Mouse (Mus musculus) intestine, embryonic 14.5 days (tissue): ENCODE results near the gene Armc2. TPM values are rescaled to one million over a fixed set of nuclear protein-coding genes. Genes with fewer than 3 reads are reported as not detected.

Source experiments
- ATAC-seq: fragments of 200-750 bp; cut with Nextera tagmentation; replicated peaks from 2 replicates; pipeline ENCODE4 v1.8.0; 2017; ENCODE audit warnings: low read depth, moderate number of reproducible peaks, moderate TSS enrichment, moderate library complexity; ENCODE audit not compliant: low FRiP score, low TSS enrichment
- DNase-seq: peaks from one replicate; pipeline ENCODE4 v3.0.0-alpha.2; 2018; ENCODE audit warnings: low spot score
- H3K27ac ChIP-seq: fragments of 300-500 bp; sonication (generic); 2 replicates; pipeline ENCODE4 v1.5.1; 2014; ENCODE audit warnings: low read depth, mild to moderate bottlenecking, control low read depth
- H3K27me3 ChIP-seq: fragments of 300-500 bp; sonication (generic); replicated peaks from 2 replicates; pipeline ENCODE4 v1.6.1; 2014; ENCODE audit warnings: low read length, control low read depth; ENCODE audit not compliant: control insufficient read depth, insufficient read depth
- H3K36me3 ChIP-seq: fragments of 300-500 bp; sonication (generic); 2 replicates; pipeline ENCODE4 v1.6.1; 2014; ENCODE audit warnings: low read length, control low read depth; ENCODE audit not compliant: control insufficient read depth, insufficient read depth
- H3K4me1 ChIP-seq: fragments of 300-500 bp; sonication (generic); replicated peaks from 2 replicates; pipeline ENCODE4 v1.6.1; 2014; ENCODE audit warnings: low read length, control low read depth, mixed read lengths; ENCODE audit not compliant: control insufficient read depth, insufficient read depth
- H3K4me2 ChIP-seq: fragments of 300-500 bp; sonication (generic); 2 replicates; pipeline ENCODE4 v1.6.1; 2014; ENCODE audit warnings: low read length
- H3K4me3 ChIP-seq: fragments of 300-500 bp; sonication (generic); 2 replicates; pipeline ENCODE4 v1.5.1; 2014; ENCODE audit warnings: low read depth, low read length, control low read depth, mixed read lengths
- H3K9ac ChIP-seq: fragments of 300-500 bp; sonication (generic); 2 replicates; pipeline ENCODE4 v1.6.1; 2014; ENCODE audit warnings: mild to moderate bottlenecking, low read length
- H3K9me3 ChIP-seq: fragments of 300-500 bp; sonication (generic); 2 replicates; pipeline ENCODE4 v1.6.1; 2016; ENCODE audit warnings: low read length, control low read depth; ENCODE audit not compliant: control insufficient read depth
- WGBS: fragments of 180-500 bp; shearing (Covaris S2); extraction: QIAGEN DNeasy Blood & Tissue Kit; methylation state at CpG from one replicate; pipeline ENCODE4 v1.1.7; 2014; 5-methylcytosine and 5-hydroxymethylcytosine counted together
- polyA plus RNA-seq: library from polyadenylated mRNA; unstranded; fragments of >200 nt; fragmentation: Nextera tagmentation; extraction: Ambion mirVana; gene quantifications from 2 replicates; pipeline ENCODE4 v1.2.1, GENCODE M21; 2014

Gene Armc2
- polyA plus RNA-seq, 1 experiment from 2014 or later, result 1.7 TPM

DNA sequence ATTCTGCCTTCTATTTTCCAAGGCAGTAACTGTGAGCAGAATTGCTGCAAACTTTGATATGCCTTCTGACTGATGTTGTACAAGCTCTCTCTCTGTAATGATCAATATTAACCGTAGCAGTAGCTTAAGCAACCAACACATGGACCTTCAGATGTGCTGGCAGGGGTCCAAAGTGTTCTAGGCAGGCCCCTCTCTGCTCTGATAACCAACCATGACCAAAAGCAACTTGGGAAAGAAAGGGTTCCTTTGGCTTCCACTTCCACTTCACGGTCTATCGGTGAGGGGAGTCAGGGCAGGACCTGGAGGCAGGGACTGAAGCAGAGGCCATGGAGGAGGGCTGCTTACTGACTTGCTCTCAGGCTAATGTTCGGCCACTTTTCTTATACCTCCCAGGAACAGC, 87.3 kb downstream of the Armc2 start:
- WGBS, result 68% methylated on average over 4 of the region's 4 CpGs

DNA sequence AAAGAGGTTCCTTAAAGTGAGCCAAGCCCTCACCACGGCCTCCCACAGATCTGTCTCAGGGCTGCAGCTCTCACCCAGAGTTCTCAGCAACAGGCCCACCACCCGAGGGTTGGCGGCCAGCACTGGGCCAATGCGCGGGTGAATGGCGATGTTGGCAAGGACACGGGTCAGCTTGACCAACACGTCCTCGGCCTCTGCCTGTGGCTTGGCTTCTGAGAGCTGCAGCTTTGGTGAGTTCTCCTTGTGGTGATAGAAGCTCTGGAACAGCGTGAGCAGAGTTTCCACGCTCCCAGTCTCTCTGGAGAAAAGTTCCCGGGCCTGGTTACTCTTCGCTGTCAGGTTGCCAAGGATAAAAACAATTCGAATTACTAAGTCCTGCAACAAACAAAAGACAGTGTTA, 91.5 kb downstream of the Armc2 start:
- Histone ChIP-seq H3K36me3 (no peaks in the 10 kb centered on the region), H3K9ac (no peak overlapping the region), H3K4me1 (no peaks in the 10 kb centered on the region)

More for the DNA sequence above, 87.3 kb downstream of the Armc2 start:
- H3K27ac ChIP-seq, result no peak overlapping the region
- no peaks in the 10 kb centered on the region for H3K27me3 ChIP-seq
- ATAC-seq (no peak), DNase-seq (no peak)
- H3K9me3 ChIP-seq, result no peaks in the 10 kb centered on the region
- no peak overlapping the region for H3K9ac ChIP-seq
- no peak overlapping the region for H3K4me2 ChIP-seq
- H3K4me1 ChIP-seq, result peaks cover 15% of the 10 kb centered on the region
- no peaks in the 10 kb centered on the region for H3K36me3 ChIP-seq
- no peak overlapping the region for H3K4me3 ChIP-seq

DNA sequence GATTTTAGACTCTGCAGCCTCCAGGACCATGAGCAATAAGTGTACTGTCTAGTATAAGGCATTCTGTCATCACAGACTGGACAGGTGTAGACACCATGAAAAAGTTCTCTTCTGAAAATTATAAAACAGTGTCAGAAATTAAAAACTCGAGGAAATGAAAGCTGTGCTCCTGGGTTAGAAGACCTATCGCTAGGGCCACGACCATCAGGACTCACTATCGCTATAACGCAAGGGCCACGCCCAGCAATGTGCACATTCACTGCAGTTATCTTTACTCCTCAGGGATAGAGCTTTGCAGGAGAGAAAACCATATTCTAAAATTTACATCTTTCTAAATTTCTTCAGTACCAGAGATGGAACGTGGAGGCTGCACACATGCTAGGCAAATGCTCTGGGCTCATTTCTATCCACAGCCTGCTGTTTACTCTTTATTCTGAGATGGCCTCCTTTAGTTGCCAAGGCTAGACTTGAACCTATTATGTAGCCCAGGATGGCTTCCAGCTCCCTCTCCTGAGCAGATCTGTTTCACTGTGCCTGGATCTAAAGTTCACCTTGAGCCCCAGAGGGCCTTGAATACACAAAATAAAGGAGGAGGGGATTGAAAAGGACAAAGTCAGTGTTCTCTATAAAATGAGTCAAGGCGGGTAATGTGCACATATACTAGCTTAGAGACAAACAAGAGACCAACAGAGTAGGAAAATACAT, 105.8 kb downstream of the Armc2 start:
- H3K9me3 ChIP-seq, result no peaks in the 10 kb centered on the region
- no peak overlapping the region for H3K27ac ChIP-seq
- H3K27me3 ChIP-seq, result no peaks in the 10 kb centered on the region
- no peak overlapping the region for H3K4me3 ChIP-seq
- peaks cover 13% of the 10 kb centered on the region for H3K36me3 ChIP-seq
- ATAC-seq (no peak), DNase-seq (no peak)
- H3K9ac ChIP-seq, result no peak overlapping the region
- 89% methylated on average over 8 of the region's 8 CpGs for WGBS
- no peaks in the 10 kb centered on the region for H3K4me1 ChIP-seq
- H3K4me2 ChIP-seq, result no peak overlapping the region

More for the DNA sequence above, 91.5 kb downstream of the Armc2 start:
- Histone ChIP-seq H3K9me3 (no peaks in the 10 kb centered on the region), H3K27ac (no peak overlapping the region), H3K27me3 (no peaks in the 10 kb centered on the region), H3K4me3 (no peak overlapping the region), H3K4me2 (no peak overlapping the region)
- no peak for ATAC-seq
- DNase-seq, result no peak
- 89% methylated on average over 14 of the region's 14 CpGs for WGBS

DNA sequence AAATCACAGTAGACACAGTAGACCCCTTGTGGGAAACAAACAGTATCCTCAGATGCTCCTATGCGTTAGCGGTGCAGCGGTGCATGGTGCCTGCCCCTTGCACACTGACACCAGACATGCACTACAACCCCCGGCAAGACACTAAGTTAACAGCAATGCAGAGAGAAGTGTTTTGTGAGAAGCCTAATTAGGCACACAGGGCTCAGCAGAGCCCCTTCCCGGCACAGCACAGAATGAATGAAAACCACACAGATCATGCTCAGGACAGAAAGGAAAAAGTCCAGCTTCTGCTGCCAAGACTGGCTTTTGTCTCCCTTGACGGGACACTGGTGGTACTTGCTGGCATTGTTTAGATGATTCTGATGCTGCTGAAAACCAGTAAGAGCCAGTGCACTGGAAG, 109.3 kb downstream of the Armc2 start:
- Histone ChIP-seq H3K27me3 (no peaks in the 10 kb centered on the region), H3K4me2 (no peak overlapping the region), H3K36me3 (peaks cover 45% of the 10 kb centered on the region), H3K4me1 (no peaks in the 10 kb centered on the region), H3K9me3 (no peaks in the 10 kb centered on the region), H3K4me3 (no peak overlapping the region), H3K27ac (no peak overlapping the region), H3K9ac (no peak overlapping the region)
- ATAC-seq, result no peak
- 67% methylated on average over 6 of the region's 6 CpGs for WGBS
- no peak for DNase-seq

- 84% methylated on average over 4 of the region's 4 CpGs for WGBS
Measured at GRCm38 (mm10) chr10:41907950-41908349, 110.3 kb downstream of the Armc2 start.

DNA sequence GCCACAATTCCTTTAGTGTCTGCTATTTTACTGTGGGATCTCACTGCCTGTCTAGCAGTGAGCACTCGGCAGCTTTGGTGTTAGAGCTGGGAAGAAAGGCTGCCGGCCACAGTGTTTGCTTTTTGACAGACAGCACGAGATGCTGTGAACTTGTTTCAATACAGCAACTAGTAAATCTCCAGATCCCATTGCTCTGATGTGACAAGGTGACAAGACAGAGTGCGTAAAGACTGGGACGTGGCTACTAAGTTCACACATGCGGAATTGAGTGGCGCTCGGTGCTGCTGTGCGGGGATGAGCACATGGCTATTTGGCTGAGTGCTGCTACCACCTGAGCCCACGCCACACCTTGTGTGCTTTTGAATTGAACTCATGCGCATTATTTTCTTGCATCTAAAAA, 110.8 kb downstream of the Armc2 start:
- 87% methylated on average over 11 of the region's 11 CpGs for WGBS
- ATAC-seq (no peak), DNase-seq (no peak)
- Histone ChIP-seq H3K27me3 (no peaks in the 10 kb centered on the region), H3K36me3 (peaks cover 57% of the 10 kb centered on the region), H3K4me1 (no peaks in the 10 kb centered on the region), H3K27ac (no peak overlapping the region), H3K9me3 (no peaks in the 10 kb centered on the region), H3K9ac (no peak overlapping the region), H3K4me3 (no peak overlapping the region), H3K4me2 (no peak overlapping the region)

More at GRCm38 (mm10) chr10:41907950-41908349, 110.3 kb downstream of the Armc2 start:
- ATAC-seq (no peak), DNase-seq (no peak)
- H3K4me2 ChIP-seq, result no peak overlapping the region
- H3K27me3 ChIP-seq, result no peaks in the 10 kb centered on the region
- H3K27ac ChIP-seq, result no peak overlapping the region
- no peak overlapping the region for H3K4me3 ChIP-seq
- H3K36me3 ChIP-seq, result peaks cover 54% of the 10 kb centered on the region
- no peak overlapping the region for H3K9ac ChIP-seq
- no peaks in the 10 kb centered on the region for H3K4me1 ChIP-seq
- H3K9me3 ChIP-seq, result no peaks in the 10 kb centered on the region

GRCm38 (mm10) chr10:41901864-41902263, 116.4 kb downstream of the Armc2 start:
- no peaks in the 10 kb centered on the region for H3K4me1 ChIP-seq
- 94% methylated on average over 6 of the region's 6 CpGs for WGBS
- H3K9ac ChIP-seq, result no peak overlapping the region
- no peak for DNase-seq
- no peaks in the 10 kb centered on the region for H3K9me3 ChIP-seq
- no peak overlapping the region for H3K4me3 ChIP-seq
- no peak overlapping the region for H3K4me2 ChIP-seq
- ATAC-seq, result no peak
- peaks cover 61% of the 10 kb centered on the region for H3K36me3 ChIP-seq
- no peaks in the 10 kb centered on the region for H3K27me3 ChIP-seq
- H3K27ac ChIP-seq, result no peak overlapping the region

- Histone ChIP-seq H3K9ac (no peak overlapping the region), H3K4me3 (no peak overlapping the region), H3K9me3 (no peaks in the 10 kb centered on the region), H3K36me3 (peaks cover 61% of the 10 kb centered on the region), H3K27ac (no peak overlapping the region), H3K4me2 (no peak overlapping the region), H3K4me1 (no peaks in the 10 kb centered on the region), H3K27me3 (no peaks in the 10 kb centered on the region)
- DNase-seq (peak; percentile 18), ATAC-seq (no peak)
- 83% methylated on average over 8 of the region's 8 CpGs for WGBS
Measured at GRCm38 (mm10) chr10:41901456-41901855, 116.8 kb downstream of the Armc2 start.

DNA sequence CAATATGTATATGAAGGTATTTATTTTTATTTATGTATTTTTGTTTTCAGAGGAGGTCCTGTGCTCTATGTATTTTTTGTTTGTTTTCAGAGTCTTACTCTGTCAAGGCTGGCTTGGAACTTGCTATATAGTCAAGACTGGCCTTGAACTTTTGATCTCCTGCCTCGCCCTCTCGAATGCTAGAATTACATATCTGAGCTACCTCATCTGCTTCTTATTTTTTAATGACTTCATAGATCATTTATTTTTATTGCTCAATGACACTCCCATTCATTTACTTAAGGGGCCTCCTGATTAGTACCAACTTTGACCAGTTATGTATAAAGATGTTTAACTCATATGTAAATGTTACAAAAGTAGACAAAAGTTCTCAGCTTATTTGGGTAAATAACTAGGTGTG, 121.4 kb downstream of the Armc2 start:
- no peak for DNase-seq
- Histone ChIP-seq H3K4me3 (no peak overlapping the region), H3K27ac (no peak overlapping the region), H3K27me3 (no peaks in the 10 kb centered on the region), H3K9me3 (no peaks in the 10 kb centered on the region), H3K4me1 (peaks cover 13% of the 10 kb centered on the region), H3K4me2 (no peak overlapping the region), H3K9ac (no peak overlapping the region), H3K36me3 (peaks cover 32% of the 10 kb centered on the region)
- 66% methylated on average over 2 of the region's 2 CpGs for WGBS
- ATAC-seq, result no peak
